Mouse (Mus musculus): ENCODE measurements around the gene Pde5a. TPM values are rescaled to one million over a fixed set of nuclear protein-coding genes. Genes with fewer than 3 reads are reported as not detected.

The Pde5a gene
- polyA plus RNA-seq (2012; rRNA removed): 1.6 and 1.9 TPM in 2 replicates

DNA sequence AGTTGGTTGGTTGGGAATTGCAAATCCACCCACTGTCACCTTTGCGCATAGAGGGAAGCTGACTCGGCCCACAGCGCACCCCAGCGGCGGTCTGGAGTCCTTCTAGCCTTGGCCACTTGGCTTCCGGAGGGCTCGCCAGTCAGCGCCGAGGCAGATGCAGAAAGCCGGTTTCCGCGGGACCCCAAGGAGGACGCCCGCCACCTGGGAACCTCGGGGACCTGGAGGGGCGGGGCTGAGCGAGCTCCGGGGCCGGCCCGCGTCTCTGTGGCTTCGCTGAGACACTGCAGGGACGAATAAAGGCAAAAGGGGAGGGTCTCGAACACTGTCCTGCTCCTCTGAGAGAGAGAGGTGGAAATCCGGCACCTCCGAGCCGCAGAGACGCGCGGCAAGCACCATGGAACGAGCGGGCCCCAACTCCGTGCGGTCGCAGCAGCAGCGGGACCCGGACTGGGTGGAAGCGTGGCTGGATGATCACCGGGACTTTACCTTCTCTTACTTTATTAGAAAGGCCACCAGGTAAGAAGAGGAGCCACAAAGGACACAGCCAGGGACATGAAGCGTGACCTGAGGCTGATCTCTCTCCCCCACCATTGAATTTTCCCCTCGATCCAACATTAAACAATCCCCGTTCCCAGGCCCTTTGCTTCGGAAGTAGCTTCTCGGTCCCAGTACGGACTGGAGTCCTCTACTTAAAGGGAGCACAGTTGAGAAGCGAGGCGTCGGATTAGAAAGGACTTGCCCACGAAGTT is at the start of gene Pde5a:
TSS of gene Pde5a (plus strand) at position 96 of the 749 bp plus-strand sequence.

DNA sequence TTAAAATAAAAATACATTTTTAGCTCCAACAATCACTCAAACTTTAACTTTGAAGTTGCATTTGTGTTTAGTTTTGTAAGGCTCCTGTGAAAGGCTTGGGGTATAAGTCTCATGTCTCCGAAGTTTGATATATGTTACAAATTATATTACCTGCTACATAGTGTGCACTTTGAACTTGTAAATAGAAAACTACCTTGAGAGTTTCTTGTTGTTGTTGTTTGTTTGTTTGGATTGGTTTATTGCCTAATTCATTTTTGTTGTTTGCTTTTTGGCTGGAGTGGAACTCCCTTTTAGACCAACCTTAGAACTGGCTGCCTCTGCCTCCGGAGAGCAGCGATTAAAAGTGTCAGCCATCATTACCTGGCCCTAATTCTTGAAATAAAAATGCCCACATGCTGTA is 166.0 kb downstream of the Pde5a start, which contains the start of gene Fabp2:
TSS of gene Fabp2 (plus strand) at position 301 of the 400 bp plus-strand sequence.

Other genes starting within 250 kb of the Pde5a start
- gene Fnbp1l, start 109.2 kb upstream of the Pde5a start, polyA plus RNA-seq (2012; rRNA removed): 5.1 and 5.3 TPM in 2 replicates
- 9.2 and 9.4 TPM in 2 replicates for gene Fabp2, start 166.1 kb downstream of the Pde5a start, polyA plus RNA-seq (2012; rRNA removed)
- gene Gm10959, start 190.4 kb downstream of the Pde5a start, polyA plus RNA-seq (2012; rRNA removed): not detected in 2 replicates
- gene 1810037I17Rik, start 195.3 kb downstream of the Pde5a start, polyA plus RNA-seq (2012; rRNA removed): 40.2 and 40.8 TPM in 2 replicates

All from liver, embryonic 14 days (tissue).